Mouse (Mus musculus): Measurements from ENCODE around the gene Mapk7.

Gene Mapk7

DNA sequence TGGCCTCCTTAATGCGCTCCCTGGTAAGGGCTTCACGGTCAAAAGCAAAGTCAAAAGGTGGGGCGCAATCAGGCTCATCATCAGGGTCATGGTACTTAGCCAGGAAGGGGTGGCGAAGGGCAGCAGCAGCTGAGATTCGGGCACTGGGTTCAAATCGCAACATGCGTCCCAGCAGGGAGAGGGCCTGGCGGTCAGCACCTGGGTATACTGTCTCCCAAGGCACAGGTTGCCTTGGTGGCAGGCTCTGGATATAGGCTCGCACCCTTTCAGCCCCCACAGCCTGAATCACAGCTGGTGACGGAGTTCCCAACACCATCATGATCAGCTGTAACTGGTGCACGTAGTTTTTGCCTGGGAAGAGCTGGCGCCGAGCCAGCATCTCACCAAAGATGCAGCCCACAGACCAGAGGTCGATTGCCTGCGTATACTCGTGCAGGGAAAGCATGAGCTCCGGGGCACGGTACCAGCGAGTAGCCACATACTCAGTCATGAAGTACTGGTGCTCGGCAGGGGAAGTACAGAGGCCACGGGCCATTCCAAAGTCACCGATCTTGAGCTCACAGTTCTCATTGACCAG is 3.2 kb downstream of the Mapk7 start:
- no peak for DNase-seq (ENCODE audit: low spot score)

DNA sequence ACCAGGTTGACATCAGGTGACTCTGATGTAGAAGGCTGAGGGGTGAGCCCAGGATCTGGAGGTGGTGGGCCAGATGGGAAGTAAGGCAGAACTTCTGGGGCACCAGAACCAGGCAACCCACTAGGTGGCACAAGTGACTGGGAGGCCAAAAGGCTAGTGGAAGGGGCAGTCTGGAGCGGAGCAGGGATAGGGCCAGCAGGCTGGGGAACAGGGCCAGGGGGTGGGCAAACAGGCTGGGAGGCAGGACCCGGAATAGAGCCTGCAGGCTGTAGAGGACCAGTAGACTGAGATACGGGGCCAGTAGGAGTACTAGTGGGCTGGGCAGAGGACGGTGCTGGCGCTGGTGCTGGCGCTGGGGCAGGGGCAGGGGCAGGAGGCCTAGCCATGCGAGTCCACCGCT is 4.3 kb downstream of the Mapk7 start:
- no peak for DNase-seq (ENCODE audit: low spot score)

DNA sequence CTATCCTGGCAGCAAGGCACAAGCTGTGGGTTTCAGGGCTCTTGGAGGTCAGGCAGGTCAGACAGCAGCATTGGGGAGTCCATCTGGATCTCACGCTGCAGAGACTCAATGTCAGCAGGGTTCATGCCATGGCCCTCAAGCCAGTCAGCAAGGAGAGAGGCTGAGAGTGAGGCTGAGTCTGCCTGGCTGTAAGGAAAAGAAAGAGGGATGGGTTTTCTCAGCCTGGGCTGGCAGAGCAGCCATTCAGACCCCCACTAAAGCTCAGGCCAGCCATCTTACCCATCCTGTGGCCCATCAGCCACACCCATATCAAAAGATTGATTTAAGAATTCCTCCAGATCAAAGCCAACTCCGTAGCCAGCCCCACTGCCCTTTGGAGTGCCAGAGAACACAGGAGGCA is 5.1 kb downstream of the Mapk7 start:
- no peak for DNase-seq (ENCODE audit: low spot score)

DNA sequence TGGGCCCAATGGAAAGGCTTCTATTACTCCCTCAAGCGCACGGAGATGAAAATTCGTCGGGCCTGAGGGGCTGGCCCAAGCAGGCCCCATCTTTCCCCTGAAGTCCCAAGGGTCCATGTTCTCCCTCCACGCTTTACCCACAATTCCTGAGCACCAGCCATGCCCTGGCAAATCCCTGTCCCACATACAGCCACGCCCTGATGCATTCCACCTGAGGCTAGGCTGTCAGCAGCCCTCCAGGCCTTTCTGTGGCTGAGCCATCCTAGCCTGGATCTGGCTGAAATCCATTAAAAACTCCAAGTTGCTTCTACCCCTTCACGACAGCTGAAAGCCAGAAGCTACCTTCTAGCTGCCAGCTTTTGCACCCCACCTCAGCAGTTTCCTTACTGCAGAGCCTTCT is 6.3 kb downstream of the Mapk7 start:
- DNase-seq (ENCODE audit: low spot score) = no peak

DNA sequence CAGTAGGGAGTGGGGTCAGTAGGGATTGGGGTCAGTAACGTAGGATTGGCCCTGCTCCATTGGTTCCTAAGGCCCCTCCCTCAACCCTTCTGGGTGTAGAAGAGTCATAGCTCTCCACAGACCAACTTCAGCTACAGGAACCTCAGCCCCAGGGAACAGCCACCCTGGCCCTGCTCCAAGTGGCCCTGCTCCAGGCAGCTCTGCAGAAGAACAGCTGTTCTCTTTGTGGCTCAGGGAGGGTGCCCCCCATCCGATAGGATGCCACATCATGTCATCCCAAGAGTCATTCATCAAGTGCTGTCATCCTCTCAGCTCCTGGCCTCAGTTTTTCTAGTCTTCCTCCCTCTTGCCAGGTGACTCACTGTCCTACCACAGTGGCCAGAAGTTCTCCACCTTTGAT is 6.8 kb downstream of the Mapk7 start:
- DNase-seq (ENCODE audit: low spot score) = no peak

DNA sequence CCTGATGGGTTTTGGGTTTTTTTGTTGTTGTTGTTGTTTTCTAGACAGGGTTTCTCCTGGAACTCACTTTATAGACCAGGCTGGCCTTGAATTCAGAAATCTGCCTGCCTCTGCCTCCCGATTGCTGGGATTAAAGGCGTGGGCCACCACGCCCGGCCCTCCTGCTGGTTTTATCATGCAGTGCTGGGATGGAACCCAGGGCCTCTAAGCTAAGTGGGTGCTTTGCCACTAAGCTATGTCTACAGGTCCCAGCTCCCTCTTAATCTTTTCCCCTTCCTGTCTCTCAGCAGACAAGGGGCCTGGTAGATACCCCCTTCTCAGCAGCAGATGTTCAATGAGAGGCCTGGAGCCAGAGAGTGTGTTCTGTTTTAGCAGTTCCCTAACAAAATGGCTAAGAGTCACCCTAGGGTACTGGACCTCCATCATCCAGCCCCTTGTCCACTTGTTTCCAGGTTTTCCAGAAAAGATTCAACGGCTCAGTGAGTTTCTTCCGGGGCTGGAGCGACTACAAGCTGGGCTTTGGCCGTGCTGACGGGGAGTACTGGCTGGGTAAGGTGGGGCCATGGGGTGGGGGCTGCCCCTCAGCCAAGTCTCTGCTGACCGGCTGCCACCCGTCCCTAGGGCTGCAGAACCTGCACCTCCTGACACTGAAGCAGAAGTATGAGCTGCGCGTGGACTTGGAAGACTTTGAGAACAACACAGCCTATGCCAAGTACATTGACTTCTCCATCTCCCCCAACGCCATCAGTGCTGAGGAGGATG is 7.6 kb downstream of the Mapk7 start:
- no peak for DNase-seq (ENCODE audit: low spot score)

DNA sequence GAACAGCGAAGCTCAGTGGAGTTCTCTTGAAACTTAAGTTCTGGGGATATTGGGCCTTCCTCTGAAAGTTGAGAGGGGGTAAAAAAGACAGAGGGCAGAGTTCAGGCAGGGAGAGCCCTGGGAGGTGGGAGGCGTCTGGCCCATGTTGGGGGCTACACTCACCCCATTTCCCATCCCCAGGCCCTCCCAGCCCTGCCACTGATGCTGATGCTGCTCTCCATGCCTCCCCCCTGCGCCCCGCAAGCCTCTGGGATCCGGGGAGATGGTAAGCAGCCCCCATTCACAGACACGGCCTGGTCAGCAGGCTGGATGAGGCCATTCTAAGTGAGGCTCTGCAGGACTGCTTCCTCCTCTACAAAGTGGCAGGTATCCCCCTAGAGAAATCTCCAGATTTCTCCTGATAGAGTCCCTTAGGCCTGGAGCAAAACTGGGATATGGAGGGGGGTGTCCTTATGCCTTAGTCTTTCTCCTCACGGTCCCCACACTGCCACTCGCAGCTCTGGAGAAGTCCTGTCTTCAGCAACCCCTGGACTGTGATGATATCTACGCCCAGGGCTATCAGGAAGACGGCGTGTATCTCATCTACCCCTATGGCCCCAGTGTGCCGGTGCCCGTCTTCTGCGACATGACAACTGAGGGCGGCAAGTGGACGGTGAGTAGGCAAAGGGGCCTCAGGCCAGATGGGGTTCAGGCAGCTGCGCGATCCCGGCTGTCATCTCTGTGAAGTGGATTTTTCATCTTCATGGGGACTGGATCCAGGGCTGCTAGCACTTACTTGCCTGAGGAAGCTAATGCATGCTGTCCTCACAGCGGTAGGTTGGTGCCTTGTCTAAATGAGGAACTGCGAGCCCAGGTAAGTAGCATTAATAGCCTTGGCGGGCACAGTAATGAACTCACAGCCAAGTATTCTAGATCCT is 8.4 kb downstream of the Mapk7 start:
- DNase-seq (ENCODE audit: low spot score) = no peak

DNA sequence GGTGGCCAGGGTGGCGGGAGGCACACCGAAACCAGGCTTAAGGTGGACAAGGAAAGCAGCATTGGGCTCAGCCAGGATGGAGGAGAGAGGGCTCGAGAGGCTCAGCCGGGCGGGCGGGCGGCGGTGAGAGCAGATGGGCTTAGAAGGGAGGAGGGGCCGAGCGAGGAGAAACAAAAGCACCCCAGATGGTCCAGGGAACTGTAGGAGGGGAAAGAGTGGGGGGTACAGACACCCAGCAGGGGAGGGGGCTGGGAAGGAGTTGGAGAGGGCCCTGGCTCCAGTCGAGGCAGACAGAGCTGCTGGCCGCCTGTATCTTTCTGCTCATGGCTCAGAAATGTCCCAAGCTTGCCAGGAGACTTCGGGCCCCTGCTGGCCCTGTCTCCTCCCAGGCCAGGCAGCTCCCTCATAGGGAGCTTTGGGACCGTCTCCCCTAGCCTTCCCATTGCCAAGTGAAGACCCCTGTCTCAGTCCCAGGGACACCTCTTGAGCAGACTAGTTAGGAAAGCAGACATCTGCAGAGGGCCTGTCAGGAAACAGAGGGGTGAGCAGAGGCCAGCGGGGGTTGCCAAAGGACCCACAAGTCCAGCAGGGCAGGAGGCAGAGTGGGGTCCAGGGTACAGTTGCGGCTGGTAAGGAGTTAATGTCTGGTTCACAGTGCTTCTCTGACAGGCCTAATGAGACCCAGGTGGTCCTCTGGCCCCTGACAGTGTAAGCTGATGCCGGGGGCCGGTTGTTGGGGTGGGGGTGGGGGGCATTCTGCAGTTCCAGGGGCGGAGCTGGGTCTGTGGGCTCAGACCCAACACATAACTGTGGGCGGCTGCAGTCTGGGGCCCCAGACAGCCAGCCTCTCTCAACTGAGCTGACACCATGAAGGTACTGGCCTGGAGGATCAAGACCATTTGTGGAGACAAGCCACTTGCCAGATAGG is 9.3 kb downstream of the Mapk7 start, which contains the start of gene Mfap4:
Gene Mfap4, plus strand, starts transcription at position 819 of the 928 bp plus-strand sequence.
- no peak for DNase-seq (ENCODE audit: low spot score)

DNA sequence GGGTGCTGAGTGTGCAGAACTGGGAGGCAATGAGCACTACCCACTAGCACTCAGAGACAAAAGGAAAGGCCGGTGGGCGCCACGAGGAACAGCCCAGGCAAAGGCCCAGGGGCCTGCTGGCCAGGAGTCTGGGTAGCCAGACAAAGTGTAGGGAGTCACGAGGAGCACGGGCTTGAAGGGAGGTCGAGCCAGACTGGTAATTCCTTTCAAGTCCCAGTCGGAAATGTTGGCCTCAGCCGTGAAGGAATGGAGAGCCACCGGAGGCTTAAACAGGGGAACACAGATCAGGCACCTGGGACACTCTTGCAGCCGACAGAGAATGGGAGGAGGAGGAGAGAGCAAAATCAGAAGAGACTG is 10.0 kb downstream of the Mapk7 start:
- DNase-seq (ENCODE audit: low spot score) = no peak

DNA sequence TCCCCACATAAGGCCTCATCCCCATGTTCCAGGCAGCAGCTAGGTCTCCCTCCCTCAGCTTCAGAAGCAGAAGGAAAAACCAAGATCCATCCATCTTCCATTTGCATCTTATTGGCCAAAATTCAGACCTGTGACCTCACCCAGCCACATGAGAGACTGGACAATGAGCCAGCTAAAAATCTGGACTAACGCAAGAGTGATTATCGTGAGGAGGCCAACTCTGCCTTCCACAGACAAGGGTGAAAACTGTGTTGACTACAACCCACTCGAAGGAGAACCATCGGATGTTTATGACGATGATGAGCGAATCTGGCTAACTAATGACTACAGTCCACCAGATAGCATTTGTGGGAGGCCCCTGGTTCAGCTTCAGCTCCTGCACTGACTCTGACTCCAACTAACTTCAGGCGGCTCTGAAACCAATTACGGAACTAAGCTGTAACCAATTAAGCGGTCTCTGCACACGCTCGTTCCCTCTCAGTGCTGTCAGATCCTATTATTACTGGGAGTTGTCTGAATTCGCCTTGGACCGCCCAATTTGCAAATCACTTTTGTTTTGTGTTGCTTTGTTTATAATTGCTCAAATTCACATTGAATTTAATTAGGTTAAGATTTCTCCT is 10.9 kb downstream of the Mapk7 start:
- DNase-seq (ENCODE audit: low spot score) = no peak

DNA sequence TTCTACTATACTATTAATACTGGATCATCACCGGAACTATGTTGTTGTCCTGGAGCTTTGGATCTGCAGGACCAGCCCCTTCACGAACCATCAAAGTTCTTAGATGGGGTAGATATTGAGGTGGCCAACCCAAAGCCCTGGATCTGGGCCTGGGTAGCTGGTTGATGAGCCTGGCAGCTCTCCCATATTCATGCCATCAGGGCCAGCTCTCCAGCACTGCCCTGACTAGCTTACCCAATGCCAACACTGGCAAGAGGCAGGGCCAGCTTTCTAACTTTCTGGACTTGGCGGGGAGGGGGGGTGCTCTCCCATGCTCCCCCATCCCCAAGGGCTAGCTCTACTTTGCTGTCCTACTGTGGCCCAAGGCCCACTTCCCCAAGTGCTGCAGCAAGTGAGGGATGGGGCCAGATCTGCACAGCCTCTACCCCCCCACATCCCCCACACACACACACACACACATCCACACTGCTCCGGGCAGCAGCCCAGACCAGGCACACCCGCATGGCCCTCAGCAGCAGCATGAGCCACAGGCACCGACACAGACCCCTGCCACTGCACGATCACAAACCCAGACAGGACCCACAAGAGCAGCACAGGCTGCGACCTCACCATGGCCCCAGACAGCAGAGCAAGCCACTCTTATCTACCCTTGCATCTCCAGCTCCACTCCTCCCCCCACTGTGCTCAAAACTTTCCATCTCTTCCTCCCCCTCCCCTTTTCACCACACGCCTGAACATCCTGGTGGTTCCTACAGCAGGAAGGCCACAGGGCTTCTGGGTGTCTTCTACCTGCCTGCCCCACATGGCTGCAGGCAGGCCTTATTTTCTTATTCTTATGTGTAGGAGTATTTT is 12.7 kb downstream of the Mapk7 start:
- no peak for DNase-seq (ENCODE audit: low spot score)

DNA sequence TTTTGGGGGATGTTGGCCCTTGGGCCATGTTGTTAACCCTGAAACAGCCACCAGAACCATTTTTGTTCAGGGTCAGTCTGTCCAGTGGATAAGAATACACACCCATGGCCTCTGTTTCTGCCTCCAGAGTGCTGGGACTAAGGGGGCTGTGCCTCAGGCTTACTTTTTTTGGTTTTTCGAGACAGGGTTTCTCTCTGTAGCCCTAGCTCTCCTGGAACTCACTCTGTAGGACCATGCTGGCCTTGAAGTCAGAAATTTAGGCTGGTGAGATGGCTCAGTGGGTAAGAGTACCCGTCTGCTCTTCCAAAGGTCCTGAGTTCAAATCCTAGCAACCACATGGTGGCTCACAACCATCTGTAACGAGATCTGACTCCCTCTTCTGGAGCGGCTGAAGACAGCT is 15.4 kb downstream of the Mapk7 start:
- no peak for DNase-seq (ENCODE audit: low spot score)

DNA sequence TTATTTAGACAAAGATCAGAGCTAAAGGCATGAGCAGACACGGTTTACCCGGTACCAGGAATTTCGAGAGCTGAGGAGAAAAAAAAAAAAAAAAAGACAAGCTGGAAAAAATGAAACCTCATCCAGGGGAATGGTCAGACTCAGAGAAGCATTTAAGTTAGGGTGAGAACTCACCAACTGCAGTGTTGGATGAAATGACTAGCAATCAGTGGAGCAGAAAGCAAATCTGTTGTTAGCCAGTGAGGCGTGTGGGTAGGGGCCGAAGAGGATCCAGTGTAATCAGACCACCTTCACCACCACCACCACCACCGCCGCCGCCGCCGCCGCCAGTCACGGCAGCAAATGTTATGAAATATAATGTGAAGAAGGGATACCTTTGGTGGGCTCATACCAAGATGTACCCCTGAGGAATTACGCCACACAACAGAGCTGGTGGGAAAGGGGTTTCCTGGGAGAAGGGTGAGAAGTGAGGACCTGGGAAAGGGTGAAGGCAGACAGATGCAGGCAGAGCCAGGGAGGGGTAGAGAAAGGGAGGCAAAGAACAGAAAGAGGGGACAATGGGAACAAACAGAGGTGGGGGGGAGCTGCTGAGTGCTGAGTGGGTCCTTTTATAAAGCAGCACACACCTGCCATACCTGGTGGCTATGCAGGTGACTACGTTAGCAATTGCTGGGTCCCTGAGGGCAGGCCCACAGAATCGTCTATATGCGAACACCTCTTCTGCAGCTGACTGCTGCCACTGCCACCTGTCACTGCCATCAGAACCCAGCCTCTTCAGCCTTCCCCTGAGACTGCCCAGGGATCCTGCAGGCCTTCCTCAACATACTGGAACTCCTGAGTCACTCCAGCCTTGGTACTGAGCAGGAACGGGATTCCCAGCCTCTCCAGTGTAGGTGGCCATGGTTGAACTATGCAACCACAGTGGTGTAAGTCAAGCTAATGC is 16.4 kb downstream of the Mapk7 start:
- DNase-seq (ENCODE audit: low spot score) = no peak

DNA sequence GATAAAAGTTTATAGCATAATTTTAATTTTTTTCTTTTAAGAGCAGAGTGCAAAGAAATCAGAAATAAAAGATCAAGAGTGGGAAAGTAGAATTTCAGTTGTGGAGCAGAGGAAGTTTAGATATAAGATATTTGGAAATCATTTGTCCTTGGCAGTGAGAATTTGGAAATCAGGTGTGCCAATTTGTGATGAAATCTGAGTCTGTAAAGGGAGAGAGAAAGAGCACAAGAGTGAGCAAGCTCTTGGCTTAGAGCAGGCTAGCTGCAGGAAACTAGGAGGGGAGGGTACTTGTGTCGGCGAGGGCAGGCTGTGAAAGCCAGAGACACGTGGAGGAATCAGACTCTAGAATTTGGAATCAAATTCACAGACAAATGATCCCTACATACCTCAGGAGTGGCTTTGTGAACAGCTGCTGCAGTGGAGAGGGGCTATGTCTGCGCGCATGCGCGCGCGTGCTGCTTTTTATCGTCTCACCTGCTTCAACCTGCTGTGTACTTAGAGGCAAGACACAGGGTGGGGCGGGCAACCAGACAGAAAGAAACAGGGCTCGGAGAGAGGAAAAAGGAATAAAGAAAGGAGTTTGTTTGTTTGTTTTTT is 17.3 kb downstream of the Mapk7 start:
- DNase-seq (ENCODE audit: low spot score) = no peak

DNA sequence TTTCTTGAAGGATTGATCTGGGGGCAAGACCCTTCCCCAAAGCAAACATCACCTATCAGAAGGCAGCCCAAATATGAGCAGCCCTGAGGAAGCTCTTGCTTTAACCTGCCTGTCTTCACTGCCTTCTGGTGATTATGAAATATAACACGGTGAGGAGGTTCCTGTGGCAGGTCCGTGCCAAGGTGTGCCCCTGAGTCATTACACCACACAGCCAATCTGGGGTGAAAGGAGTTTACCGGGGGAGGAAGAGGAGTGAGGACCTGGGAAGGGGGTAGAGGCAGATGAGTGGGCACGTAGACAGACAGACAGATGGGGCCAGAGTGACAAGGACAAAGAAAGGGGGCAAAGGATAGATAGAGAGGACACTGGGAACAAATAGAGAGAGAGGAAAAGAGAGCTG is 20.6 kb downstream of the Mapk7 start:
- no peak for DNase-seq (ENCODE audit: low spot score)

DNA sequence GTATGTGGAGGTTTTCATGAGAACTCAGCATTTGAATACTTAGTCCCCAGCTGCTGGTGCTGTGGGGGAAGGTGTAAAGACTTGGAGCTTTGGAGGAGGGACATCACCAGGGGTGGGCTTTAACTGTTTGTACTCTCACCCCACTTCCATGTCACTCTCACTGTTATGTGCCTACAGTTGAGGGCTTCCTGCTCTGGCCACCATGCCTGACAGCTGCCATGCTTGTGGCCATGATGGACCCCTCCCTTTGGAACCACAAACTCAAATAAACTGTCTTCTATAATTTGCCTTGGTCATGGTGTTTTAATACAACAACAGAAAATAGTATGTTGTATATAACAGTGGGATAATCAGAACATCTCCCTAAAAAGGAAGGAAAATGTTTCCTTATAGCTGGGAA is 23.3 kb downstream of the Mapk7 start:
- DNase-seq (ENCODE audit: low spot score) = no peak

DNA sequence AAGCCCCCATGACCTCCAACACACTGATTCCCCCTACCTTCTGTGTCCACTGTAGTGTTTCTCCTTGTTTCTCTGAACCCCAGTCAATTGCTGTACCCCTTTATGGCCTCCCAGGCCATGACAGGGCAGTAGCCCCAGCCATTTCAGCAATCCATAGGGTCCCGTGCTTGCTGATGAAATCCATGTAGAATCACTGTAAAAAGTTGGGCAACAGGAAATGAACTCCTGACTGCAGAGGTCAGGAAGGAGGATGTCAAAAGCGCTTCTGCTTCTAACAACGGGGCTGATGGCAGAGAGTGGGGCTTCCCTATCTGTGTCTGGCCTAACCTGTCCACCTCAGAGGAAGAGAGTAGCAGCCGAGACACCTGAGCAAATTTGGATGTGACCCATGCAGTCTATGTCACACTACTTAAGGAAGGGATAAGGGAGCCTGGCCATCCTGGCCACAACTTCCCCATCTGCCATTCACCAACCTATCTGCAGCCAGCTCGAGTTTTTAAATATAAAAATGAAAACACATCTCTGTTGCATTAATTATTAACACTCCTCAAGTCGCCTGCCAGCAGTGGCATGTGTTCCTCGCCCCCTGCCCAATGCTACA is 24.8 kb downstream of the Mapk7 start:
- DNase-seq (ENCODE audit: low spot score) = no peak

DNA sequence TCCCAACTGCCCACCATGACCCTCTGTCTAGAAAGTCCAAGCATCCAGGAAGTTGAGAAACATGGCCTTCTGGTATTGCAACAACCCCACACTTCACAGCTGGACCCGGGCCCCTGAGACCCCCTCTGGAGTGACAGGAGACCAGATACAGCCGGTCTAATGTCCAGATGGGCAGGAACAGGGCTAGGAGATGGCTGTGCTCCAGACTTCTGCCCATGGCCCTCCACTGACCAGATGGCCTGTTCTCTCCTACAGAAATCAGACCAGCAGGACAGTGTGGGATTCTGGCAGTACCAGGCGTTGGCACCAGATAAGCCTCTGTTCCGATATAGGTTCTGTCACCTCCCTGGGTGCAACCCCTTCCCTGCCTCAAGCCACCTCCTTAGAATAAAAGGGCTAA is 25.7 kb downstream of the Mapk7 start:
- DNase-seq (ENCODE audit: low spot score) = no peak

DNA sequence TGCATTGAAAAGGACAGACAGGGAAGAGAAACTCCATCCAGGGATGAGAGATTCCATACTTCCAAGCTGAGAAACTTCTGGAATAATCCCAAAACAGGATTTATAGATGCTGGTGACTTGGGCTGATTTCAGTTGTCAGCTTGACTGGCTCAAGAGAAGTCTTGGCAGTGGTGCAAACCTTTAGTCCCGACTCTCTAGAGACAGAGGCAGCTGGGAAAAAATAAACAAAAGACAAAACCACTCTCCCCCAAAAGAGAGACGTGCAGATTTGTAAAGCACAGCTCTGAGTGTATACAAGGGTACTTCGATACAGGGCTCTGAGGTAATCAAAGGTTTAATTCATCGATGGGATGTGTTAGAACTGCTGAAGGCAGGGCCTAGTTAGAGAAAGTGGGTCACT is 28.8 kb downstream of the Mapk7 start:
- DNase-seq (ENCODE audit: low spot score) = no peak
